ENCODE assay signal across 18 mouse cellular contexts in genomic region chr3:93858957-93859356, GRCm38 (mm10). TPM values are rescaled to one million over a fixed set of nuclear protein-coding genes. Genes with fewer than 3 reads are reported as not detected.
"Had no signal": no experiment of that assay in that cellular context is flagged by ENCODE, and none has a peak within 500 bp of the region (broad histone marks: within the 10 kb centered on the region; RNA-seq: fewer than 3 reads in every experiment).

No protein-coding gene starts in this region.

RNA-seq across cellular contexts. Expression of gene Tdpoz3, which starts 33.1 kb away (rescaled TPM):
- polyA plus RNA-seq: liver, postnatal 0 days; lung, adult 2 months; lung, embryonic 15.5 days; lung, postnatal 0 days; macrophage; midbrain, embryonic 11.5 days; midbrain, embryonic 13.5 days; midbrain, embryonic 15.5 days; midbrain, postnatal 0 days; neural tube, embryonic 11.5 days; neural tube, embryonic 13.5 days; neural tube, embryonic 15.5 days; spleen, adult 2 months; stomach, embryonic 15.5 days; stomach, postnatal 0 days; testis, adult 2 months; thymus, adult 2 months; urinary bladder, adult 2 months had no signal
